Mouse (Mus musculus): ENCODE data around the gene Prkd1. TPM values are rescaled to one million over a fixed set of nuclear protein-coding genes. Genes with fewer than 3 reads are reported as not detected.

Prkd1 gene
- total RNA-seq, 2 experiments from 2014 or later, result 9.4 TPM

DNA sequence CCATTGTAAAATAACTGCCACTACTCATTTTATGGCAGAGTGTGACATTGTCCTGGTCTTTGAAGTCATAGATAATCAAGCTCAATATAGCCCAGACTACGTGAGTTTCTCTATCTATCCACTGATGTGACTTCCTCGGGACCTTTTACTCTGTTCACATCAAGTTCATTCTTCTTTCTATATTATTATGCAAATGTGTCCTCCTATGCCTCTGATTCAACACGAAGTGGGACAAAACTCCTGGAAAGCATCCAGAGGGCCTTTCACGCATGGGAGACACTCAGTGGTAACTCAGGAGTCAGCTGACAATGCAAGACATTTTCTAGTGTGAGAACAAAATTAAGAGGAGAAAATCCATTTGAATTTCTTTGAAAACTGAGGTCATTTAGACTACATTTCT, 315.7 kb downstream of the Prkd1 start:
- no peak for DNase-seq

DNA sequence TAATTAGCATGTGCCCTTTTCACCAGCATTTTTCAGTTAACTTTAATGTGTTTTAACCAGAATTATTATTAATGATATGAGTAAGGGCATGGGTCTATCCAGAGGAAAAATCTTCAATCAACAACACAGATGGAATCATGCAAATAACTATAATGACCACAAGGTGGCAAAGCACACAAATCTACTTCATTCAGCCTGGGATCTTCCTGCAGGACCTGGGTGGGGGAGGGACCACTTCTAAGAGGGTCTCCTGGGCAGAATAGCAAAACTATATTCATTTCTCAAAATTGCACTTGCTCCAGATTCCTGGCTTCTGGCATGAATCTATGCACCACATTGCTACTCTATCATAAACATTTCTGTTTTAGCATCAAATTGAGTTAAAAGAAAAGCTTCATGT, 334.3 kb downstream of the Prkd1 start:
- DNase-seq, result peak; percentile 6

DNA sequence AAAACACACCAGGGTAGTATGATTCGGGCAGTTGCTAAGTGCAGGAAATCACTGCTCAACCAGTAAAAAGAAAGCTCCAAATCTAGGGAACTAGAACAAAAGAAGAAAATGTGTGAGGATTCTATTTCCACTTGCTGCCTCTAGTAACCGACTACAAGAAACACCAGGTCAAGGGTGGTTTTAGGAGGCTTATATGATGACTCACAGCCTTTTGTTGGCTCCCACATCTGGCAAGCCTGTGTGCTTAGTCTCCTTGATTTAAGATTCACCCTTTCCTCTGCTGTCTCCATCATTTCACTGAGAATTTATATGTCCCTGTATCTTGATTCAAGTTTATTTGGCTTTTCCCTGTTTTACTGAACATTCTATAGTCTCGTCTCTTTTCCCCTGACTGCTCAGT, 339.6 kb downstream of the Prkd1 start:
- DNase-seq, result no peak

DNA sequence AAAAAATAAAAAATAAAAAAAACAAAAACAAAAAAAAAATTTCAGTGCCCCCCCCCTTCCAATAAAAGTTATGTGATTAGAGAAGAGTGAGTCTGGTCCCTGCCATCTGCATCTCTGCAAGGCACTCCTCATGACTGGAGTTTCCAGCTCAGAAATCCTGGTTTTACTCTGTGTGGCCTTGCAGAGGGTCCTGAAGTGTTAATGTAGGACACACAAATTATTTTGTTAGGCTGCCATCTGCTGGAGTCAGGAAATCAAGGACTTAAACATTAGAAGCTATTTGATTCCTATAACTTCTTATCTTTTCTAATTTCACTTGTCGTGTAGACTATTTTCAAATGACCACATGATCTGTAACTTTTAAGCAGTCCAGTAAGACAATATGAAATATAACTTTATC, 347.6 kb downstream of the Prkd1 start:
- DNase-seq, result no peak

DNA sequence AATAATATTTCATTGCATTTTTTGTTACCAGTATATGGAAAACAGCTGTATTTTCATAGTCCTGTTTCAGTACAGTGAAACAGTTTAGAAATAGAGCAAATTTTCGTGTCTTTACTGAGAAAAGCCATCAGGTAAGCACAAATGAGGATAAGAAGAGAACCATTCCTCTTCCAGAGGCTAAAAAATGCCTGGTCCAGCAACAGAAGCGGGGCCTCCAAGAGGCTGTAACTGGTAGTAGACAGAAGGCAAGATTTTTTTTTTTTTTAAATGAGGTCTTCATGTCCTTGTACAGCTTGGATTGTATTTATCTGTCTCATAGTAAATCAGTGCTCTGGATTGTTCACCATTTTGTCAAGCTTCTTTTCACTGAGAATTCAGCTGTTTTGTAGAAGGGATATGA, 352.8 kb downstream of the Prkd1 start:
- DNase-seq, result no peak

DNA sequence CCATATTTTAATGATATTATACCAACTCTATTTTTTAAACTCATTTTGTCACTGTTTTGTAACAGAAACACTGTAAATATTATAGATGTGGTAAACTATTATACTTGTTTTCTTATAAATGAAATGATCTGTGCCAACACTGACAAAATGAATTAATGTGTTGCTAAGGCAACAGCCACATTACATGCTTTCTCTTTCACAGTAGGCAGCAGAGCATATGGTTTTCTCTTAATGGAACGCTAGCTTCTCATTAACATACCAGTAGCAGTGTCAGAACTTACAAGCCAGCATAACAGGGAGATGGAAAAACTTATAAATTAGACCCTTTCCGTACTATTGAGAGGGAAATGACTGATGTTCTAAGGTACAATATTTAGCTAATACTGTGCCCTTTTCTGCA, 353.3 kb downstream of the Prkd1 start:
- no peak for DNase-seq

DNA sequence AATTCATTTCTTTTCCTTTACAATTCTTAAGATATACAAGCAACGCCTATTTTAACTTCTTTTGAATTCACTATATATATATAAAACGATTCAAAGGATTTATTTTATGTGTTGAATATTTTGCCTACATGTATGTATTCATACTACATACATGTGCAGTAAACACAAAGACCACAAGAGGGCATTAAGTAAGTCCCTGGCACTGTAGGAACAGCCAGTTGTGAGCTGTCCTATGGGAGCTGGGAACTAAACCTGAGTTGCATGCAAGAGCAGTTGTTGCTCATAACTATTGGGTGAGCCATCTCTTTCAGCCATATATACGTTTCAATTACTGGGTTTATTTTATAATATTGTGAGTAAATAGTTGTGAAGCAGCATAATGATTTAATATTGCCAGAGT, 356.1 kb downstream of the Prkd1 start:
- DNase-seq, result no peak

Data from heart, postnatal 4 days (tissue).